Mouse (Mus musculus): ENCODE results near the gene Gbp4. TPM values are rescaled to one million over a fixed set of nuclear protein-coding genes. Genes with fewer than 3 reads are reported as not detected.
"Not testable (repeated sequence)": the region's sequence is repeated elsewhere in the genome, so short reads cannot be mapped to it uniquely, and the experiment has no call there.

Gene Gbp4
- 1.7 and 2.3 TPM in 2 replicates for polyA plus RNA-seq (2012; rRNA removed)

- peak; percentile 0 for DNase-seq (ENCODE audit: low read depth)
Measured at GRCm38 (mm10) chr5:105139409-105140088, at the start of gene Gbp4, which contains the start of the genes Gbp9 and Gbp8. Gene Gbp4 (minus strand): TSS chr5:105139586. Gene Gbp9 (minus strand): TSS chr5:105139539. Gene Gbp8 (minus strand): TSS chr5:105139540.

GRCm38 (mm10) chr5:105181446-105181845 lies 42.1 kb upstream of the Gbp4 start:
- TF ChIP-seq CTCF (IDR thresholded peaks at IDR 0.05; ENCODE audit: borderline replicate concordance, extremely low read depth, insufficient read depth, insufficient read length), result no peak
- no peak for TF ChIP-seq POLR2A (IDR thresholded peaks at IDR 0.05; ENCODE audit: borderline replicate concordance, extremely low read depth, insufficient read depth, insufficient read length, poor library complexity, severe bottlenecking)
- DNase-seq (ENCODE audit: low read depth), result no peak

- no peak for TF ChIP-seq POLR2A (IDR thresholded peaks at IDR 0.05; ENCODE audit: borderline replicate concordance, extremely low read depth, insufficient read depth, insufficient read length, poor library complexity, severe bottlenecking)
- no peak for TF ChIP-seq CTCF (IDR thresholded peaks at IDR 0.05; ENCODE audit: borderline replicate concordance, extremely low read depth, insufficient read depth, insufficient read length)
- no peak for DNase-seq (ENCODE audit: low read depth)
Measured at GRCm38 (mm10) chr5:105156582-105156981, 17.2 kb upstream of the Gbp4 start.

- DNase-seq (ENCODE audit: low read depth), result no peak
- TF ChIP-seq POLR2A (IDR thresholded peaks at IDR 0.05; ENCODE audit: borderline replicate concordance, extremely low read depth, insufficient read depth, insufficient read length, poor library complexity, severe bottlenecking), result no peak
- TF ChIP-seq CTCF (IDR thresholded peaks at IDR 0.05; ENCODE audit: borderline replicate concordance, extremely low read depth, insufficient read depth, insufficient read length), result no peak
Measured at GRCm38 (mm10) chr5:105154049-105154448, 14.7 kb upstream of the Gbp4 start.

- not testable (repeated sequence) for DNase-seq (ENCODE audit: low read depth)
Measured at GRCm38 (mm10) chr5:105148062-105148461, 8.7 kb upstream of the Gbp4 start.

- DNase-seq (ENCODE audit: low read depth), result no peak
- no peak for TF ChIP-seq CTCF (IDR thresholded peaks at IDR 0.05; ENCODE audit: borderline replicate concordance, extremely low read depth, insufficient read depth, insufficient read length)
- TF ChIP-seq POLR2A (IDR thresholded peaks at IDR 0.05; ENCODE audit: borderline replicate concordance, extremely low read depth, insufficient read depth, insufficient read length, poor library complexity, severe bottlenecking), result no peak
Measured at GRCm38 (mm10) chr5:105146447-105146846, 7.1 kb upstream of the Gbp4 start.

- DNase-seq (ENCODE audit: low read depth), result not testable (repeated sequence)
Measured at GRCm38 (mm10) chr5:105145731-105146130, 6.3 kb upstream of the Gbp4 start.

- DNase-seq (ENCODE audit: low read depth), result not testable (repeated sequence)
Measured at GRCm38 (mm10) chr5:105140089-105140810, 864 bp upstream of the Gbp4 start.

GRCm38 (mm10) chr5:105138906-105139305 lies 480 bp downstream of the Gbp4 start:
- TF ChIP-seq POLR2A (IDR thresholded peaks at IDR 0.05; ENCODE audit: borderline replicate concordance, extremely low read depth, insufficient read depth, insufficient read length, poor library complexity, severe bottlenecking) (no peak), CTCF (IDR thresholded peaks at IDR 0.05; ENCODE audit: borderline replicate concordance, extremely low read depth, insufficient read depth, insufficient read length) (no peak)
- no peak for DNase-seq (ENCODE audit: low read depth)

GRCm38 (mm10) chr5:105136706-105137304 lies 2.6 kb downstream of the Gbp4 start:
- DNase-seq (ENCODE audit: low read depth), result peak; percentile 8

GRCm38 (mm10) chr5:105121731-105122130 lies 17.7 kb downstream of the Gbp4 start:
- not testable (repeated sequence) for DNase-seq (ENCODE audit: low read depth)

GRCm38 (mm10) chr5:105115740-105116139 lies 23.6 kb downstream of the Gbp4 start:
- TF ChIP-seq CTCF (IDR thresholded peaks at IDR 0.05; ENCODE audit: borderline replicate concordance, extremely low read depth, insufficient read depth, insufficient read length) (no peak), POLR2A (IDR thresholded peaks at IDR 0.05; ENCODE audit: borderline replicate concordance, extremely low read depth, insufficient read depth, insufficient read length, poor library complexity, severe bottlenecking) (no peak)
- no peak for DNase-seq (ENCODE audit: low read depth)

- no peak for DNase-seq (ENCODE audit: low read depth)
- TF ChIP-seq POLR2A (IDR thresholded peaks at IDR 0.05; ENCODE audit: borderline replicate concordance, extremely low read depth, insufficient read depth, insufficient read length, poor library complexity, severe bottlenecking), result no peak
- no peak for TF ChIP-seq CTCF (IDR thresholded peaks at IDR 0.05; ENCODE audit: borderline replicate concordance, extremely low read depth, insufficient read depth, insufficient read length)
Measured at GRCm38 (mm10) chr5:105114696-105115095, 24.7 kb downstream of the Gbp4 start.
